Mouse (Mus musculus) spleen, postnatal 14 days (tissue): ENCODE data around the gene Ces1d.
"Not testable (repeated sequence)": the region's sequence is repeated elsewhere in the genome, so short reads cannot be mapped to it uniquely, and the experiment has no call there.

Experiments used
- DNase-seq, 2 experiments: peaks; one replicate each; pipeline ENCODE4 v3.0.0; 2021 to 2022; ENCODE audit warnings: low spot score in 2 of 2

The Ces1d gene

DNA sequence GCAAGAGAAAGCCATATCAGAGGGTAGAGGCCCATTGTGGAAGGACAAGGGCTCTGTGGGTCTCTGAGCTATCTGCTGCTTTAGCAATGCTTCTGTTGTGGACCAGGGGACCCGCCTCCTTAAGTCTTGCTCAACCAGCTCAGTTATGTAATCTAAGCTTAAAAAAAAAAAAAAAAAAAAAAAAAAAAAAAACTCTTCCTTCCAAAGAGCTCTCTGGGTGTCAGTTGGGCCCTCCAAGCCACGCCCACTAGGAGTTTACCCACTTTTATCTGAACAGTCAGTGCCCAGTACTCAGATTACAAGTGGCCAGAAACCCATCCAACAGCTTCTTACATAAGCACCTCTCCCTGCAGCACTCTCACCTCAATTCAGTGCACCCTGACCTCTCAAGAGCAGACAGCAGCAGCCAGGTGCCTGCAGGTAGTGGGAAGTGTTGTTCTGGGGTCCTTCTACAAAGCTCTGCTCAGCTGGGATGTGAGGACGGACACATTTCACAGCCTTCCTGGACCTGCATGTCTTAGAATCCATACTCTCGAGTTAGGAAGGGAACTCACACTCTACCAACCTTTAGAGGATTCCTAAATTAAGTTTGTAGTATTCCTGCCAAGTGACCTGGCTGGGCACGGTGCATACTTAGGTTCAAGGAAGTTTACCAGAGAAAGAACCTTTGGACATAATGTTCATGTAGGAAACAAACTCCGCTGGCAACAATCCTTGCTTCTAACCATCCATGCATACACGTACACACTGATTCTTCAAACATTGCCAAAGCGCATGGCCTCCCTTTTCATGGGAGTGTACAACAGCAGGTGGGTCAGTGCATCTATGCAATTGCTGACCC is at the start of gene Ces1d:
TSS of gene Ces1d (minus strand) at position 154 of the 841 bp plus-strand sequence.
- DNase-seq = no peak

DNA sequence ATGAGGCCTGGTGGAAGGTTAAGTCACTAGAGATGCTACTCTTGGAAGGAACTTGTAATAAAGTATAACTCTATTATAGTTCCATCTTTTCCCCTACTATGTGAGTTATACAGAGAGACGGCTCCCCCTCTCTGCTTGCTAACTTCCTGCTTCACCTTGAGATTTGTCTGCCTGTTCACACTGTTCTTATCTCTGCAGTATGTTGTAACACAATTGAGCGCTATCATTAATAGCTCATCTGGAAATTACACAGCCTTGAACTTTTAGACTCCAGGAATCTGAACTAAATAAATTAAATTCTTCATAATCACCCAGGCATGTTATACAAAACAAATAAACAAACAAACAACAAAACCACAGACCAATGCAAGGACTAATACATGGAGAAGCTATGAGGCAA is 48.4 kb upstream of the Ces1d start:
- no peak for DNase-seq

DNA sequence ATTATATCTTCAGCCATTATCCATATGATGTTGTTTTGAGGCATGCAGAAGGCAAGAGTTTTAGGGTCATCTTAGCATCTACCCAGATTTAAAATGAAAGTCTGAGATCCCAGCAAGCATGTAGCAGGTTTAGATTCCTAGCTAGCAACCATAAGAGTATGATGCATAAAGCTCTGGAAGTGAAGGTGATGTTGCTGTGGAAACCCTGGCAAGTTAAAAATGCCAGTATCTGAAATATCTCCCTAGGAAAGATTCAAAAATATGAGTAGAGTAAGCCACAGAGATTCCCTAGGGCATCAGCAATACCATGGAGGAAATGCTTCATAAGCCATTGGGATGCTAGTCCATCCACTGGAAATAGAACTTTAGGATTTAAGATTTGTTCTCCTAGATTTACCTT is 42.2 kb upstream of the Ces1d start:
- DNase-seq = no peak

DNA sequence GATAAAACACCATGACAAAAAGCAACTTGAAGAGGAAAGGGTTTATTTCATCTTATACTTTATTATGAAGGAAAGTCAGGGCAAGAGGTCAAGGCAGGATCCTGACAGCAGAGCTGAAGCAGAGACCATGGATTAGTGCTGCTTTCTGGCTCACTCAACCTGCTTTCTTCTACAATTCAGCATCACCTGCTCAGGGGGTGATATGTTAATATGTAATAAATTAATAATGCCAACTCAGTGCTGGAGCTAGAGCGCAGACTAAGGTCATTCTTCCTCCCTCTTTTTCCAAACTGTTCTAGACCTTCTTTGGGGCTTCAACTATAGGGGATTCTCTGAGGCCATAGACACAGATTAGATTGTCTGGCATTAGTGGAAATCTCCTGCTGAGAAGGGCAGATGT is 38.0 kb upstream of the Ces1d start:
- no peak for DNase-seq

DNA sequence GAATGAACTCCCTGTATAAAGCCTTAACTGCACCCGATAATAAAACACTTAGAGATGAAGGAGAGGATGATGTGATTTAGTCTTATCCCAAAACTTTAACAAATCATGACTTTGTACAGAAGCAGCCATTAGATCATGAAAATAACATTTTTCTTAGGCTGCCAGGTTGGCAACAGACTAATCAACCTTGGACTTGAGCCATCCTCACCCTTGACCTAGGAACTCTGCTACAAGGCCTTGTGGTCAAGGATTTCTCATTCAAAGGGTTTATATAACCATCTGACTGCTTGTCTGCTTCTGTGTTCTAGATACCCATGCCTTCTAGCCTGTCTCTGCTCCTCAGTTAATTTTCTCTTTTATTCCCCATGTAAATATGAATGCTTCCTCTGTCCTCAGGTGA is 37.1 kb upstream of the Ces1d start:
- no peak for DNase-seq

DNA sequence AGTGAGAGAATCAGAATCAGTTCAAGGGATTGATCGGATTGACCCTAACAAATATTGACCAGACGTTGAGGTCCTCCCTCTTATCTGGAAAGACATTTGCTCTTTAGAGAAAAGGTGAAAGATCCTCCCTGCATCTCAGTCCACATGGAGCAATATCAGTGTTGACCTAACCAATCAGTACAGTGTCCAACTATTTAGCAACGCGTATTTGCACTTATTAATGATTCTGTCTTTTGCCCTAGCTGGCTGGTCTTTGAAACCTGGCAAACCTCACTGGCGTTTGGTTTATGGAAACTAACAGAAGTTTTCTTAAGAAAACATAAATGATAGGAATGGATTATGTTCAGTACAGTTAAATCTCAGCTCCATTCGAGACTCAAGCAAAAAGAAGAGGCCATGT is 36.4 kb upstream of the Ces1d start:
- DNase-seq = no peak

DNA sequence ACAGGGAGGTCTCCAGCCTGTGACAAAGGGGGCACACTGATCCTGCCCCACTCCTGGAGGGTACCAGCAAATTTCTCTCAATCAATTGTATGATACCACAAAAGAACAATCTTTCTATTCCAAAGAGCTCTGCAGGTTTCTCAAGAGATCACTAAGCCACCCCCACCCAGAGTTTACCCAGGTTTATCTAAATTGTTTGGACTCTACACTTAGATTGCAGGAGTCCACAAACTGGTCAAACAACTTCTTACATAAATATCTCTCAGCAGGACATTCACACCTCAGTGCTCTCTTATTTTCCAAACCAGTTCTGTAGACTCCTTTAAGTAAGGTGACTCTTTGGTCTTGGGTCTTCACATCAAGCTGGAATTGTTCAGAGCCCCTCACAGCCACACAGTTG is 31.8 kb upstream of the Ces1d start, which contains the start of gene Ces1e:
TSS of gene Ces1e (minus strand) at position 174 of the 400 bp plus-strand sequence.
- DNase-seq = no peak

DNA sequence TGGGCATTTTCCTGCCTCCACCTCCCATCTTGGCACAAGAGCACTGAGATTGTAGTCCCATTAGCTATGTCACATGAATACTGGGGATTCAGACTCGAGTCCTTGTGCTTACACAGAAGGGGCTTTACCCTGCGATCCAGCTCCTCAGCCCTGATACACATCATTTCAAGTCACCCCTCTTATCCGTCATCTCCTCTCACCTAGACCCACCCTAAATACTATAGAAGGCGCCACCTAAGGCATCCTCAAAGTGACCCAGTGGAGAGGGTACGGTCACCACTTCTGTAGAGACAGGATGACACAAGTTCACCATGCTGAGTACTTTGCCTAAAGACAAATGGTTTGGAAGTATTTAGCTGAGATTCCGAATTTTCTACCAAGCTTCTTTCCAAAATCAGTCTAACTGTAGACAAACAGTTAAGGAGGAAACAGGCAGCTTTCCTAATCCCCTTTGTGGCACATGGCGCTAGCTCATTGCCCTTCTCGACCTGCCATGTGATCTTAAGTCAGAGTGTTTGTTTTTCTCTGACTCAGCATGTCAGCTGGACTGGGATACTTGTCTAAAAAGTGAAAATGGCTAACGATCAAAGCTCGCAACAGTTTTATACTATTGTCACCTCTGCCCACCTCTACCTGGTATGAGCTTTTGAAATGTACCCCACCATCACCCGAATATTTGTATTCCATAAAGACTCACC is 31.2 kb upstream of the Ces1d start:
- no peak for DNase-seq

DNA sequence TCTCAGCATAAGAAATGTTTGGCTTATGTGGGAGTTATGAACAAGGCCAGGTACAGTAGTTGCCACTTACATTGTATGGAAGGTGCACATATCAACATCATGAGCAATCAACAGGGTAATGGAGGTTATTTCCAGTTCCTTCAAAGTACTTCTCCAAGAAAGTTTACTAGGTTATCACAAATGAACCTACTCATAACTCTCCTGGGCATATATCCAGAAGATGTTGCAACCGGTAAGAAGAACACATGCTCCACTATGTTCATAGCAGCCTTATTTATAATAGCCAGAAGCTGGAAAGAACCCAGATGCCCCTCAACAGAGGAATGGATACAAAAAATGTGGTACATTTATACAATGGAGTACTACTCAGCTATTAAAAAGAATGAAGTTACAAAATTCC is 28.8 kb upstream of the Ces1d start:
- not testable (repeated sequence) for DNase-seq

DNA sequence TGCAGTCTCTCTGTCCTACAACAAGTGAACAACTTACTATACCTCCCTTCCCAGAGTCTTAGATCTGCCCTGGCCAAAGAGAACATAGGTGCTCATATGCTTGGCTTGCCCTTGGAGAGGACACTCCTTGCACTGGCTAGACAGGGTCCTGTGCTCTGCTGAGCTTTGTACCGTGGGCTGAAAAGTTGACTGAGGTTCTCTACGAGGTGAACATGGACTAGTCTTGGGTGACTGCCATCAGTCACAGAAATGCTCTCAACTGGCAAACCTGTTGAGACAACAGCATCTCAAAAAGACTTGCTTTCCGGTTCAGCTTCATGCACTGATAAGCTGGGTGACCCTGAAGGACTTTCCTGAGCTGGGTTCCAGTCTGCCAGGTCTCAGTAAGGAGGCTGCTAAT is 24.3 kb upstream of the Ces1d start:
- no peak for DNase-seq

DNA sequence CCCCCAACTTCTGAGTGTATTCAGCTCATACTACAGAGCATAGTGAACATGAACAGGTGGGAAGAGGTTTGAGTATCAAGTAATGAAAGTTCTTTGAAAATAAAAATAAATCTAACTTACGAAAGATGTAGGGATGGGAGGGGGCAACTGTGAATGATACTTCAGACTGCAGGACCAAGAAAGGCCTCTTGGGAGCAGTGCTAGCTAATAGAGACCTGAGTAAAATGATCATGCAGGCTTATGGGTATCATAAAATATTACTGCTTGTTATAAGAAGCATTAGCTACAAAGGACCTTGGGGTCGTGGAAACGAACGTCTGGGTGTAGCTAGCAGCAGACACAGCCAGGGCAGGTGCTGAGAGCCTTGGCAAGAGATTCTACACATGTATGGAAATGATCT is 20.2 kb upstream of the Ces1d start:
- no peak for DNase-seq

DNA sequence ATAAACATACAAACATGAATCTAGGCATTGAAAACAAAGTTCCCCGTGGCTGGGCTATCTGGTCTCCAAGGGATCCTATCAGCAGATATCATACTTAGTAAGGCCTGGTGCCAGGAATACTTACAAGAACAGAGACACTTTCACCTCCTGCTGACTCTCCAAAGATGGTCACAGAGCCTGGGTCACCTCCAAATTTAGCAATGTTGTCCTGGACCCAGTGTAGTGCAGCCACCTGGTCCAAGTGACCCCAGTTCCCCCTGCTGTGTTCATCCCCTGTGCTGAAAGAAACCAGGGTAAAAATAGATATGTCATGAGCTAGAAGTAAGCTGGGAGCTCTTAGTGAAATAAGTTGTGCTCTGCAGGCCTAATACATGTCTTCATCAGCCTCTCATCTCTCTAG is 19.7 kb upstream of the Ces1d start:
- no peak for DNase-seq

DNA sequence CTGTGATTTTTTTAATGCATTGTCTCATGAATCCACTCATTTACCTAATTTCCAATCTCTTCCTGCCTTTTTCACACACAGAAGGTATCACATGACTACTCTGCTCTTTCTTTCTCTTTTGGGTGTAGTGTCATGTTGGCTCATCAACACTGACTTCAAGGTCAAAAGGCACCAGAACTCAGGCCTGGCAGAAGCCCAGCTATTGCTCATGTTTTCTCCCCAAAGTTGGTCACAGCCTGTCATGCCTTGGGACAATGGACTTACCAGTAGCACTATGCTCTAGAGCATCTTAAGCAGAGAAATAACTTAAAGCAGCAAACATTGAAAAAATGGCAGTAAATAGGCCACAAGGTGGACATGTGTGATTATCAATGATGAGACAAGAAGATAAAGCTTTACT is 13.5 kb upstream of the Ces1d start:
- DNase-seq = no peak

DNA sequence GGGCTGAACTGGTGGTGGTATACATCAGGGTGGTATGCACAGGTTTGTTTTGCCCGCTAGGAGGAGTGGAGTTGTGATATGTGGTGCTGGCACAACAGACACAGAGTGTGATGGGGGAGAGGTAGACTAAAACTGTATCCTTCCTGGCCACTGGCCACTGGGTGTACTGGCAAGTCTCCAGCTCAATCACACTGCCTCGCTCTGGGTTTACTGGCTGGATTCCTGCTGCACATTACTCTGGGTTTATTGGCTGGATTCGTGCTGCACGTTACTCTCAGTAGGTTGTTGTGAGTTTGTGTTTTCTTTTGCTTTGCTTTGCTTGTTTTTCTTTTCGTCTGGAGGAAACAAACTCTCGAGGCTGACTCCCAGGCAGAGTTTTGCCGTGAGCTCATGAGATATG is 1.5 kb upstream of the Ces1d start:
- not testable (repeated sequence) for DNase-seq

DNA sequence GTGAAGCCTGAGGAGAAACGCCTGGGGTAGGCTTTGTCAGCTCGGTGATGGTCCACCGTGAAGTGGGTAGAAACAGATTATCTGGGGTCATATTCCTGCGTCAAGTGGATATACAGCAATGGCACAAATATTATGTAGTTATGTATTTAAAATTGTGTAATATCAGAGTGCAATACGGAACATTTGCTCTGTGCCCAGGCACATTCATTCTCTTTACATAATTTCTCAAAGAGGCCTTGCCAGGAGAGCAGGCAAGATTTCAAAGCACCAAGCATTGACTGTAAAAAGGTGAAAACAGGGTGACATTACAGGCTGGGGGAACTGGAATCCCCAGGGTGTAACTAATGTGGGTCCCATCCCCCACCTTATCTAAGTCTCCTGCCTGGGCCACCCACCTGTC is 1.2 kb downstream of the Ces1d start:
- DNase-seq = no peak

DNA sequence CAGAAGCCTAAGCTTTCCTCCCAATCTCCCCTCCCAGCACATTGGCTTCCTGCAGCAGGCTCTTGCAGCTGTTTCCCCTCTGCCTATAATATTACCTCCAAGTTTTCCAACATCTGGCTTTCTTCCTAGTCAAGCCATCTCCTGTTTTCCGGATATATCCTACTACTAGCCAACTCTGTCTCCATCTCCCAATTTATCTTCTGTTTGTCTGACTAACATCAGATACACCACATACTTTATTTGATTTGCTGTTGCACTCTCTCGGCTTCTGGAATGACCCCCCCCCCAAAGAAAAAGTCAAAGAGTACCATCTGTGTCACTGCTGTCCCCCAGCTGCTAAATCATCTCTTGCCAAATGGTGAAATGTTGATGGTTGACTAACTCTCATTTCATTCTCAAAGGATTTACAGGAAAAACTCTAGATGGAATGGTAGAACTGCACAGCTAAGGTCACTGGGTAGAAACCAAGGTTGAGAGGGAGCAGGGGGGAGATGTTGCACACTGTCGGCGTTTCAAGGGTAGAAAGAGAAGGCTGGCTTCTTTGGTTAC is 17.0 kb downstream of the Ces1d start:
- no peak for DNase-seq

DNA sequence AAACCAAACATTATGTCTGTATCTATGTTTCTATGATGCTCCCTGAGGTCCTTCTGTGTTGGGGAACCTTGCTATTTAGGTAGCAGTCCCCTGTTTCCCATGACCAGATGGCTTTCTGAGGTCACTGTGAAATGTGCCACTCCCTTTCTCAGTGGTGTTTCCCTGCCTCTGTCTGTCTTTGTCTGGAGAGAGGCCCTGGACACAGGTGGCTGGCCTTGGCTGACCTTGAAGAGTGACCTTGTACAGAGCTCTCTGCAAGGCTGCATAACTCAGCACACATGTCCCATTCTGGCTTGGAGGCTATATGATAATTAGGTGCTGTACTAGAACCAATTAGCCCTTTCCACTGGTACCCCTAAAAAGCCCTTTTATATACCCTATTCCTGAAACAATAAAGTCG is 21.0 kb downstream of the Ces1d start:
- DNase-seq = no peak

DNA sequence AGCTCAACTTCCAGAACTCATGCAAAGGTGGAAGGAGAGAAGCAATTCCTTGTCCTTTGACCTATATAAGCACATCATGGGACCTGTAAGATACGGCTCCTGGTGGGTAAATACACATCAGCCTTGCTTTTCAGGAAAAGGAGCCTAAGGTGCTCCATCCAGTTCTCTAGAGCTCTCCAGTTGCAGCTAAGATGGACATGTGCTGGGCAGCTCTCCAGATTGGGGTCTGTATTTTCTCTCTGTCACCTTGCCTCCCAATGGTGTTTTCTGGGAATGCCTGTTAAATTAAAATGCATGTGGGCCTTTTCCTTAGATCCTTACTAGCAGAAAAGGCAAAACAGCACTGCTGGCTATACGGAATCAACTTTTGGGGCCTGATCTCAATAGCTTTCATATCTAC is 23.1 kb downstream of the Ces1d start:
- DNase-seq = no peak

DNA sequence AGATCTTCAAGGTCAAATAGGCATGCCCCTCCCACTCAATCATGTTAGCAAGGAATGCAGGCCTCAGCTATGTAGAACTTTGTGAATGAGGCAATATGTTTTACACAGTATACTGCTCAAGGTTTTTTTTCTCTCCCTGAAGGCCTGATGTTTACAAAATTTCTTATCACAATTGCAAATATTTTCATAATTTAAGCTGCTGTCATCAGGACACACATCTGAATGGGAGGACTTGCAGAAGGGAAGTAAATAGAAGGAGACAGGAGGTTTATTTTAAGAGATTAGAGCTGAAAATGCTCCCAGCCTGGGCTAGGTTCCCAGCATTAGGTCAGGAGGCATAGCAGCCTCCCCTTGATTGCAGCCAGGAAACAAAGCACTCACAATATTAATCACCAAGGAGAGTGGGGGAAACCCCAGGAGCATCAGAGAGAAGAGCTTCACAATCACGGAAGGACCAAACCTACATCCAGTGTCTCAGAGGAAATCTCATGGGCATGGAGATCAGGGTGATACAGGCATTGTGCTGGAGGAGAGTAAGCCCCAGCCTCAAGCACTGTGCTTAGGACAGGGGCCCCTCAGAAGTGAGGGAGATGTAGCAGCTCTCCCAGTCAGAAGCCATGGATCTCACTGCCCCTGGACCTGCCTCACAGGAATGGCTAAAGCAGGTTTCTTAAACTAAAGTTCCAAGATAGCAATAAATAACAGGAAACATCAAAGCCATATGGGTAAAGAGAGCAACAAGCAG is 25.6 kb downstream of the Ces1d start:
- no peak for DNase-seq

DNA sequence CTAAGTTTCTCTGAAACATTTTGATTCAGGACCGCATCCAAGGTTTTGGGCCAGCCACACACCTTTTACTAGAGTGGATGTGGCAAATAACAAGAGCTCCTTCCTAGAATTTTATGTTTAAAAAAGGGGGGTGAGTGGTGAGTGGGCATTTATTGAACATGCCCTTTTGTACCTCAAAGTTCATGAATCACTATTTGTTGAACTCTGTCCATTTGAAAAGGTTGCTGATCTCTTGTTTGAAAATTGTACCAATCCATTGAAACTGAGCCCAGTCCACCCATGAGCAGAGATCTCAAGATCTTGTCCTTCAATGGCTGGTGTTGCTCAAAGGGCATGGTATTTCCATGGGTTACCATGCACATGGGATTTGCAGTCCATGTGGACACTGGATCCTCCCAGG is 34.3 kb downstream of the Ces1d start:
- no peak for DNase-seq

DNA sequence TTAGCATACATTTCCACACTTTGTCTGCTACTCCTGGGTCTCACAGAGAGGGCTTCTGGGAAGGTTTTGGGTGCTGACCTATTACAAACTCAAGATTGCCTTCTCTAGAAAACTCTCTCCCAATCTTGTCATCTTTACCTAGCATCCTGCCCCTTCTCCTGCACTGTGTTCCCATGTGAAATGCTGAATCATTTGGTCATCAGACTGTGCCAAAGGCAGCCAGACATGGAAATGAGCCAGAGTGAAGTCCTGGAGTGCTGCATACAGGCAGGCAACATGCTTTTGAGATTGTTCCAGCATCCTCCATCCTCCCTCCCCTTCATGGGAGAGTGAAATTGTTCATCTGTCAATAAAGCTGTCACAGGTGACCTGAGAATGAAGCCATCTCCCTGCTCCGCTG is 46.2 kb downstream of the Ces1d start:
- DNase-seq = no peak

DNA sequence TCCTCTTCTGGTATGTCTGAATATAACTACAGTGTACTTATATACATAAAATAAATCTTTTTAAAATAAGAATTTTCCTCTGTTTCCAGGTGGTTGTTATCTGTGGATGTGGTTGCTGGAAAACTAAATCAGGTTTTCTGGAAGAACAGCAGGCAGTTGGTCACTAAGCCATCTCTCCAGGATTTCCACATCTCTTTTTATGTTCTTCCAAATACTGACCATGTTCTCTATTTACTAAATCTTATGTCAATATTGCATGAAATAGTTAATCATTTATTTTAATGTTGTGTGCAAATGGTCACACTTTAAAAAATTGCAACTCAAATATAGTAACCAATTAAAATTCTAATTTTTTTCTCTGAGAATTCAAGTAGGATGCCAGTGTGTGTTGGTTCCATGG is 50.3 kb downstream of the Ces1d start:
- no peak for DNase-seq
